Mouse (Mus musculus) kidney, adult 2 months (tissue): ENCODE results near the gene Slf2.

Source experiments
- CTCF ChIP-seq: fragments of 200-500 bp; conservative IDR thresholded peaks from 2 replicates; pipeline ENCODE4 v1.5.1; 2011; ENCODE audit warnings: low read depth, mild to moderate bottlenecking, control low read depth, low read length, moderate library complexity, mixed read lengths; ENCODE audit not compliant: insufficient read depth, insufficient read length
- POLR2A ChIP-seq: fragments of 200-500 bp; IDR thresholded peaks from one replicate; pipeline ENCODE4 v1.6.1; 2011; ENCODE audit warnings: low read depth, low read length, control low read depth

DNA sequence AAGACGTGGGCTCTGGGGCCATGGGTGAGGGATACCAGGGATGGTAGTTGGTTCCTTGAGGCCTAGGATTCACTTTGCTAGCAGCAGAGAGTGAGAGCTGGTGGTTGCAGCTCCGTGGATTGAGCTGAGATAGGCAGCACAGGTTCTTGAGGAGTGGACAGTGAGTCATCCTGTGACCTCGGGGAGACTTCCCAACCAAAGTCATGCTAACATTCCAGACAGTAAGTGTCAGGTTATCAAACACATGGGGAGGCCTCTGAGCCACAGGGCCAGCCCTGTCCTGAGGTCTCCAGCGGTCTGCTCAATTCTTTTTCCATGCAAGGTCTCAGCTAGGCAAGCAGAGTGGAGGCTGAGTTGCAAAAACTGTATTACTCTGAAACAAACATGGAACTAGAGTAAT is 79.7 kb downstream of the Slf2 start:
- TF ChIP-seq CTCF, result no peak
- no peak for TF ChIP-seq POLR2A
